Mouse (Mus musculus): Measurements from ENCODE around the gene Efhd1. TPM values are rescaled to one million over a fixed set of nuclear protein-coding genes. Genes with fewer than 3 reads are reported as not detected.

Efhd1 gene
- polyA plus RNA-seq, 1 experiment, result 161 TPM

DNA sequence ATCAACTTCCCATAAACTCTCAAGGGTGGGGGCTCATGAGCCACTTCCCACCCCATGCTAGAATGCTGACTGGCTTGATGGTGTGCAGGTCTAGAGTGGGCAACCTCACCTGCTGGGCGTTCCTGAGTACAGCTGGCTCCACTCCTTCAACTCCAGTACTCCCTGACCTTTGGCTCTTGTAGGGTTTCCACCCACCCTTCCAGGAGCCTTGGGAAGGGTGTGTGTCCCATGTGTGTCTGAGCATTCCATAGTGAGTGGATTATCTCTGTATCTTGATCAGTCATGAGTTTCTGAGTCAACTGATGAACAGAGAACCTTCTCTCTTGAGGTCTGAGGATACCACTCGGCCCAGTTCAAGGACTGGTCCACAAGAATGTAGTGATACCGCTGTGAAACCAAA is 44.8 kb downstream of the Efhd1 start:
- no peak for DNase-seq
- H3K36me3 ChIP-seq (ENCODE audit: control insufficient read depth, insufficient read depth, low read length), result no peaks in the 10 kb centered on the region
- no peak overlapping the region for H3K27ac ChIP-seq (ENCODE audit: insufficient read depth, low read depth, low read length)
- H3K27me3 ChIP-seq (replicated peaks; ENCODE audit: control insufficient read depth, insufficient read depth, low read length), result no peaks in the 10 kb centered on the region
- no peak overlapping the region for H3K4me3 ChIP-seq (ENCODE audit: insufficient read depth, low read depth, low read length)
- TF ChIP-seq POLR2A (IDR thresholded peaks at IDR 0.05; ENCODE audit: low read depth, low read length) (no peak), CTCF (conservative IDR thresholded peaks at IDR 0.05; ENCODE audit: insufficient read depth, insufficient read length, low read depth, low read length) (no peak)
- H3K4me1 ChIP-seq (ENCODE audit: control insufficient read depth, insufficient read depth, low read length), result no peaks in the 10 kb centered on the region
- 84% methylated on average over 3 of the region's 3 CpGs for WGBS

DNA sequence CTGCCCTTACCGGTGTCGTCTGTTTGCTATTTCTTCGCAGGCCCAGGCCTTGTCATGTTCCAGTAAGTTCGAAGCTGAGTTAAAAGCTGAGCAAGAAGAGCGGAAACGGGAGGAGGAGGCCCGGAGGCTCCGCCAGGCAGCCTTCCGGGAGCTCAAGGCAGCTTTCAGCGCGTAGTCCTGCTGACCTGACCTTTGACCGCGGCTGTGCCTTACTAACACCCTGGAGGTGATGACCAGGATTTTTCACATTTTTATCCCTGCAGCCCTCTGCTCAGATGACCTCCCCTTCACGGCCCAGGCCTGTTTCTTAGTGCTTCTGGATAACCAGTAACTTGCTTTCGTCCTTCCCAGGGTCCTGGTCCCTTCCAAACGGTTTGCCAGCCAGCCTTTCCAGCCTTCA is 45.5 kb downstream of the Efhd1 start:
- TF ChIP-seq POLR2A (IDR thresholded peaks at IDR 0.05; ENCODE audit: low read depth, low read length) (no peak), CTCF (conservative IDR thresholded peaks at IDR 0.05; ENCODE audit: insufficient read depth, insufficient read length, low read depth, low read length) (no peak)
- peak; percentile 48 for DNase-seq
- Histone ChIP-seq H3K4me3 (ENCODE audit: insufficient read depth, low read depth, low read length) (no peak overlapping the region), H3K36me3 (ENCODE audit: control insufficient read depth, insufficient read depth, low read length) (no peaks in the 10 kb centered on the region), H3K27ac (ENCODE audit: insufficient read depth, low read depth, low read length) (no peak overlapping the region), H3K27me3 (replicated peaks; ENCODE audit: control insufficient read depth, insufficient read depth, low read length) (no peaks in the 10 kb centered on the region), H3K4me1 (ENCODE audit: control insufficient read depth, insufficient read depth, low read length) (no peaks in the 10 kb centered on the region)
- WGBS, result 65% methylated on average over 16 of the region's 16 CpGs

- 87% methylated on average over 2 of the region's 2 CpGs for WGBS
- Histone ChIP-seq H3K27me3 (replicated peaks; ENCODE audit: control insufficient read depth, insufficient read depth, low read length) (no peaks in the 10 kb centered on the region), H3K4me3 (ENCODE audit: insufficient read depth, low read depth, low read length) (no peak overlapping the region), H3K4me1 (ENCODE audit: control insufficient read depth, insufficient read depth, low read length) (peaks cover 6% of the 10 kb centered on the region; the same call in 1 of the 2 replicates), H3K27ac (ENCODE audit: insufficient read depth, low read depth, low read length) (no peak overlapping the region), H3K36me3 (ENCODE audit: control insufficient read depth, insufficient read depth, low read length) (no peaks in the 10 kb centered on the region)
- no peak for DNase-seq
- no peak for TF ChIP-seq CTCF (conservative IDR thresholded peaks at IDR 0.05; ENCODE audit: insufficient read depth, insufficient read length, low read depth, low read length)
- TF ChIP-seq POLR2A (IDR thresholded peaks at IDR 0.05; ENCODE audit: low read depth, low read length), result no peak
Observed at GRCm38 (mm10) chr1:87312681-87313080, 48.5 kb downstream of the Efhd1 start.

DNA sequence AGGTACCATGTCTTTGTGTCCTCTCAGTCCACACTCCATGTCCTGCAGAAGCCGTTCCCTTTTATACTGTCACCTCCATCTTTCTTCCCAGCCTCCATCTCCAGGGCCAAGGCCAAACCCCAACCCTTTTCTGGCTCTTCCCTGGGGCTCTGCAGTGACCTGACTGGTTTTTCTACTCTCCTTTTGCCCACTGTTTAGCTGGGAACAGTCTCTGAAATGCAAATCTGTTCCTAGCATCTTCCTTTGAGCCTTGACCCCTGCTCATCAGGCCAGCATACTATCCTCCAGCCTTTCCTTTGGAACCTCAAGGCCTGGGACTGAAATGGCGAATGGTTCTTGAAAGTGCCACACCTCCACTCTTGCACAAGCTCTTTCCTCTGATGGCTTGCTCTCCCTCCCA is 49.0 kb downstream of the Efhd1 start:
- TF ChIP-seq CTCF (conservative IDR thresholded peaks at IDR 0.05; ENCODE audit: insufficient read depth, insufficient read length, low read depth, low read length) (no peak), POLR2A (IDR thresholded peaks at IDR 0.05; ENCODE audit: low read depth, low read length) (no peak)
- no peak overlapping the region for H3K27ac ChIP-seq (ENCODE audit: insufficient read depth, low read depth, low read length)
- H3K27me3 ChIP-seq (replicated peaks; ENCODE audit: control insufficient read depth, insufficient read depth, low read length), result no peaks in the 10 kb centered on the region
- peaks cover 6% of the 10 kb centered on the region; the same call in 1 of the 2 replicates for H3K4me1 ChIP-seq (ENCODE audit: control insufficient read depth, insufficient read depth, low read length)
- no peak overlapping the region for H3K4me3 ChIP-seq (ENCODE audit: insufficient read depth, low read depth, low read length)
- no peaks in the 10 kb centered on the region for H3K36me3 ChIP-seq (ENCODE audit: control insufficient read depth, insufficient read depth, low read length)
- no peak for DNase-seq
- WGBS, result 90% methylated on average over 2 of the region's 2 CpGs

DNA sequence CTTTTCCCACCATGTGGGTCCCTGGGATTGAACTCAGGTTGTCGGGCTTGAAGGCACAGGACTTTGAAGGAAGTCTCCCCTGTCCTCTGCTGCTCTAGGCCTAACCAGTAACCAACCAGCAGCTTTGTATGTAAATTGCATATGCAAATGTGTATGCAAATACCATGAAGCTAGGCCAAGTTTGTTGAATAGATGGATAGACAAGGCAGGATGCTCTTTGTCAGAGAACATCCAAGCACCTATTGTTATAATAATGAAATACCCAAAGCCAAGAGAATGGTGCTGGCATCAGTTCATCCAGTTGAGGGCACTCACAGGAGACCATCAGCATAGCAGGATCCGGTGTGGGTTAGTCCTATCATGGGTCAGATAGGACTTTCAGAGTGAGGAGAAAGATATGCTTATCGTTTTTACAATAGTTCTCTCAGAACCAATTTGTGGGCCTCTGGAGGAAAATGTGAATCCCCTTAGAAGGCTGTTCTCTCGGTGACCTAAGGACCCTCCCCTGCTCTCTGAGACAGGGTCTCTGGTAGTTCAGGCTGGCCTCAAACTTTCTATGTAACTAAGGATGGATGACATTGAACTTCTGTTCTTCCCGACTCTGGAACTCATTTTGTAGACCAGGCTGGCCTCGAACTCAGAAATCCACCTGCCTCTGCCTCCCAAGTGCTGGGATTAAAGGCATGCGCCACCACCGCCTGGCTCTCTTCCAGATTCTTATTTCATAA is 49.8 kb downstream of the Efhd1 start:
- Histone ChIP-seq H3K36me3 (ENCODE audit: control insufficient read depth, insufficient read depth, low read length) (no peaks in the 10 kb centered on the region), H3K4me1 (ENCODE audit: control insufficient read depth, insufficient read depth, low read length) (peaks cover 6% of the 10 kb centered on the region; the same call in 1 of the 2 replicates), H3K4me3 (ENCODE audit: insufficient read depth, low read depth, low read length) (no peak overlapping the region), H3K27me3 (replicated peaks; ENCODE audit: control insufficient read depth, insufficient read depth, low read length) (no peaks in the 10 kb centered on the region), H3K27ac (ENCODE audit: insufficient read depth, low read depth, low read length) (no peak overlapping the region)
- 92% methylated on average over 8 of the region's 8 CpGs for WGBS
- TF ChIP-seq CTCF (conservative IDR thresholded peaks at IDR 0.05; ENCODE audit: insufficient read depth, insufficient read length, low read depth, low read length), result no peak
- no peak for TF ChIP-seq POLR2A (IDR thresholded peaks at IDR 0.05; ENCODE audit: low read depth, low read length)
- no peak for DNase-seq

- DNase-seq, result no peak
- no peak for TF ChIP-seq POLR2A (IDR thresholded peaks at IDR 0.05; ENCODE audit: low read depth, low read length)
- no peak for TF ChIP-seq CTCF (conservative IDR thresholded peaks at IDR 0.05; ENCODE audit: insufficient read depth, insufficient read length, low read depth, low read length)
- no peaks in the 10 kb centered on the region for H3K27me3 ChIP-seq (replicated peaks; ENCODE audit: control insufficient read depth, insufficient read depth, low read length)
Observed at GRCm38 (mm10) chr1:87315431-87315830, 51.3 kb downstream of the Efhd1 start.

GRCm38 (mm10) chr1:87315894-87316293 is 51.7 kb downstream of the Efhd1 start:
- peak; percentile 39 for DNase-seq
- no peak for TF ChIP-seq POLR2A (IDR thresholded peaks at IDR 0.05; ENCODE audit: low read depth, low read length)
- no peak for TF ChIP-seq CTCF (conservative IDR thresholded peaks at IDR 0.05; ENCODE audit: insufficient read depth, insufficient read length, low read depth, low read length)
- H3K27ac ChIP-seq (ENCODE audit: insufficient read depth, low read depth, low read length), result no peak overlapping the region
- no peaks in the 10 kb centered on the region for H3K27me3 ChIP-seq (replicated peaks; ENCODE audit: control insufficient read depth, insufficient read depth, low read length)
- no peak overlapping the region for H3K4me3 ChIP-seq (ENCODE audit: insufficient read depth, low read depth, low read length)
- H3K36me3 ChIP-seq (ENCODE audit: control insufficient read depth, insufficient read depth, low read length), result no peaks in the 10 kb centered on the region
- WGBS, result 55% methylated on average over 2 of the region's 2 CpGs
- H3K4me1 ChIP-seq (ENCODE audit: control insufficient read depth, insufficient read depth, low read length), result peaks cover 6% of the 10 kb centered on the region; the same call in 1 of the 2 replicates

More at GRCm38 (mm10) chr1:87315431-87315830, 51.3 kb downstream of the Efhd1 start:
- Histone ChIP-seq H3K36me3 (ENCODE audit: control insufficient read depth, insufficient read depth, low read length) (no peaks in the 10 kb centered on the region), H3K4me3 (ENCODE audit: insufficient read depth, low read depth, low read length) (no peak overlapping the region), H3K27ac (ENCODE audit: insufficient read depth, low read depth, low read length) (no peak overlapping the region), H3K4me1 (ENCODE audit: control insufficient read depth, insufficient read depth, low read length) (peaks cover 6% of the 10 kb centered on the region; the same call in 1 of the 2 replicates)
- 97% methylated on average over 2 of the region's 2 CpGs for WGBS

Data from kidney, adult 2 months (tissue).